Mouse (Mus musculus): ENCODE measurements at regions not wholly inside any gene's neighbourhood (a gene's known extent, or its start where the extent isn't known, plus 50 kb on each side); places are given as distances from the start of the nearest gene placed in this dataset.
A peak's percentile ranks its signal among the peaks of the same experiment; 100 is the strongest.

GRCm38 (mm10) chrX:10984894-10985293 is 270.1 kb downstream of the Mid1ip1 start:
- DNase-seq (ENCODE audit: low spot score in 2 of 2): no peak

DNA sequence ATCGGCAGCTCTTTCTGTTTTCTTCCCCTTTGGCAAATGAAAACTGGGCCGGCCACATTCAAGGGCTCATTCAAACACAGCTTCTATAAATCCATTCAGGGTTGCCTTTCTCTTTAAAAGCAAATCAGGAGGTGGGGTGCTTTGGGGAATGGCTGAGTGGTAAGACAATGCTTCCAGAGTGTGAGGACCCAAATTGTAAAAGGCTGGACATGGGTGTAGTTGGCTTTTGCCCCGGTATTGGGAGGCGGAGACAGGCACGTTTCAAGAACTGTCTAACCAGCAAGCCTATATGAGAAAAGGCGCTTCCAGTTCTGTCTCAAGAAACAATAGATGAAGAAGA is 277.0 kb downstream of the Mid1ip1 start:
- peak in 1 of 2 experiments; percentile 1 for DNase-seq (ENCODE audit: low spot score in 2 of 2)

DNA sequence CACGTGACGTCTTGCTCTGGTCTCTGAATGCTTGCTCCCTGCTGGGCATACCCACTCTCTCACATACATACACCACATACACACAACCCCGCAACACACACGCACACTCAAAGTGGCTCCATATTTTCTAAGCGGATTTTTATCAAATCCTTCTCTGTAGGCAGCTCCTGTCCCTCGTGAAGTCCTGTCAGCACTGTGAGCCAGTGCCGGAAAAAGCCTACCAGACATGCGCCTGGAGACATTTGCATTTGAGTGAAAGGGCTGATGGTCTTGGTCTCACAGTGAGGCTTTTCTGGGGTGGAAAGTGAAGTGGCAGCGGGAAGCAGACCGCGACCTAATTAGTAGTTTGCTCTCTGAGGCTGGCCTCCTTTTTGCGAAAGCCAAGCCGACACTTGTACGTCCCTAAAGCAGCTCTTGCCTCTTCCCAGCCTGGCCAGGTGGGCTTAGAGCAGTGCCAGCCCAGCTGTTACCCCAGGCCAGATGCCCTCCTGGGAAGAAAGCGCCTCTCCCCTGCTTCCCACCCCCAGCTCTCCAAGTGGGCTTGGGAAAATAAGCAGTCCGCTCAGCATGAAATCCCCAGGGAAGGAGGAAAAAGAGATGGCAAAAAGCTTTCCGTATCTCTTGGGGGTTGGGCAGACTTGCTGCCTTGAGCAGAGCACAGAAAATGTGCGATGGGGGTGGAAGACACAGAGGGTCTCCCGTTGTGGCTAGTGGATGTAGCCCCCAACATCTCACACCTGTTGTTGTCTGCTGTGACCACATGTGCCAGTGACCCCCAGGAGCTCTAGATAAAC is 277.6 kb downstream of the Mid1ip1 start:
- peak; percentile 14 to 45 for DNase-seq (ENCODE audit: low spot score in 2 of 2)

DNA sequence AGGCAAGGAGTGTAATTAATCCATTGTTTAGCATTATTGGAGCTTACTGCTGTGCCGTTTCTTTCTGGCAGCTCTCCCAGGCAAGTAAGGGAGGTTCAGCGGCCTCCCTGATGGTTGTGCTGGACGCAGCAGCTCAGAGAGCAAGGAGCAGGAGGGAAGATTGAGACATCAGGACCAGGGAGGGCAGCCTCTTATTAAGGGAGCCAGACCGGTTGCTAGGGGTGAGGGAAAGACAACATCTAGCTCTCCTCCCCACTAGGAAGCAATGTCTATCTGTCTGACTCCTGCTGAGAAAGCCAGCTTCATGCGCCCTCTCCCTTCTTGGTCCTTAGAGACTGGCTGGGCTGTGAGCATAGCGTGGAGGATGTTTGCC is 278.2 kb downstream of the Mid1ip1 start:
- DNase-seq (ENCODE audit: low spot score in 2 of 2): no peak

DNA sequence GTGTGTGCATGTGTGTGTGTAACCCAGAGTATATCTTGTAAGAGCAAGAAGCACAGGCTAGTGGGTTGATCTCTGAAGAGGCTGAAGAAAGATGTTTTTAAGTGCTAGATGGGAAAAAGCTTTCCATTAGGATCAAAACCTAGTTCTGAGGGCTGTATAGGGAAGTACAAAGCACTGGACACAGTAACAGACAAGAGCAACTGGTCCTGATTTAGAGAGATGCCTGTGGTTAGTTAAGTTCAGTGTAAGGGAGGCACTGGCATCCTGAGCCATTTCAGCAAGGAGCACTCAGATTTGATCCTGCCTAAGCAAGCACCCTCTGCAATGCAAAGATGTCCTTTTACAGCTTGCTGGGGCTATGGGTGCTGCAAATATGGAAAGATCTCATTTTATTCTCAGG is 280.1 kb downstream of the Mid1ip1 start:
- DNase-seq (ENCODE audit: low spot score in 2 of 2): no peak

DNA sequence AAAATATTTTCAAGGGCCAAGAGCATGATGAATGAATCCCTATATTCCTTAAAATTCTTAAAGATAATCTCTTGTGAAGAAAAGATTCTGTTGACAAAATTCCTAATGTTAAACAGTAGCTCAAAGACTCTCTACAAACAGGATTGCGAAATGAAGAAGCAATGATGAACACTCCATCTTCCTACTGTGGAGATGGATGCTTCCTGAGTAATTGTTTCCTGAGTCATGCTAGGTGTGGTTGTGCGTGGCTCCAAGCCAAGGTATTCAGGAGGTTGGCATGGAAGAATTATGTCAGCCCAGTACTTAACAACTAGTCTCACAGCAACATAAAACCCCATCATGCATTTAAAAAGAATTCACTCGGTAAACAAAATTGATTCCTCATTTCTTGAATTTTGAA is 286.4 kb downstream of the Mid1ip1 start:
- DNase-seq (ENCODE audit: low spot score in 2 of 2): no peak

DNA sequence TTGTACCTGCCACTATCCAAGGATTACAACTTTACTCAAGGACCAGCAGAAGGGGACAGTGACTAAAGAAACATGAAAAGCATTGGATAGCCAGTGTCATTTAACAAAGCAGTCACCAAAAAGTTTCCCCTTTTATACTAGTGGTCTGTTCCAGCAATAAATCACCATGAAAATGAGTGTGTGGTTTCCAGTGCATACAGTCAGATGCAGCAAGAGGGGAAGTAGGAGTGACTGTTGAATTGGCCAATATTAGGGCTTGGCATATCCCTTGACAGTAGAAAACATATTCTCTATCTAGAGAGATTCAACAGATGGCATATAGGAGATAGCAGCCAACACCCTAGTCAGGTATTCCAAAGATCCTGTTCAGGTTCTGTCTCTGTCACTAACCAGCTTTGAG is 259.8 kb upstream of the H2al1a start:
- DNase-seq (ENCODE audit: low spot score in 2 of 2): no peak

DNA sequence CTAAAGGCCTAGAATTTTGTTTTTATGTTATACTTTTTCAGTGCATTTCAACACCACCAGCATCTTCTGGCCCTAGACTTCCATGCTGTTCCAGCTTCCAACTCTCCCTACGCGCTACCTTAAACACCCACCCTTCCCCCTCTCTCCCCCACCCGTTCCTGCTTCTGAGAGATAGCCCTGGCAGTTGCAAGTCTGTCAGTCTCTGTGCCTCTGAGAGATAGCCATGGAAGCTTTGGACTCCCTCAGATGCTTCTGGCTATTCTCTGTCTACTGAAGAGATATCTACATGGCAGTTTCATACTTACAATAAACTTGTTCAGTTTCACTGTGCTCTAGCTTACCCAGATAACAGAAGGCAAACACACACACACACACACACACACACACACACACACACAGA is 252.3 kb upstream of the H2al1a start:
- no peak for DNase-seq (ENCODE audit: low spot score in 2 of 2)

DNA sequence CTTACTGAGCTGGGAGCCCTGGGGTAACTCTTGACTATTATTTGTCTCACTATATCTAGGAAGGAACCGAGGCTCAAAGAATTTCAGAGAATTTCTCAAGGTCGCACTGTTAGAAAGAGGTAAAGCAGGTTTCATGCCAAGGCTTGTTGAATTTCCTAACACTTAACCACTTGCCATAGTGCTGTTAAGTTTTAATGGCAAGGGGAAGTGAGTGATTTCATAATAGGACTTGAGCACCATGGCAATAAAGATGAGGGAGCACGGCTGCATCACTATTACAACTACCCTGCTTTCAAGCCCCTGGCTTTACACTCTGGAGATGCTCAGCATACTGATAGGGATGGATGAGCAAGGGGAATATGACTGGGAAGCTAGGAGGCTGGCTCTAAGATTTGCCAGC is 216.9 kb upstream of the H2al1a start:
- no peak for DNase-seq (ENCODE audit: low spot score in 2 of 2)

GRCm38 (mm10) chrX:11082845-11083244 is 216.2 kb upstream of the H2al1a start:
- no peak for DNase-seq (ENCODE audit: low spot score in 2 of 2)

DNA sequence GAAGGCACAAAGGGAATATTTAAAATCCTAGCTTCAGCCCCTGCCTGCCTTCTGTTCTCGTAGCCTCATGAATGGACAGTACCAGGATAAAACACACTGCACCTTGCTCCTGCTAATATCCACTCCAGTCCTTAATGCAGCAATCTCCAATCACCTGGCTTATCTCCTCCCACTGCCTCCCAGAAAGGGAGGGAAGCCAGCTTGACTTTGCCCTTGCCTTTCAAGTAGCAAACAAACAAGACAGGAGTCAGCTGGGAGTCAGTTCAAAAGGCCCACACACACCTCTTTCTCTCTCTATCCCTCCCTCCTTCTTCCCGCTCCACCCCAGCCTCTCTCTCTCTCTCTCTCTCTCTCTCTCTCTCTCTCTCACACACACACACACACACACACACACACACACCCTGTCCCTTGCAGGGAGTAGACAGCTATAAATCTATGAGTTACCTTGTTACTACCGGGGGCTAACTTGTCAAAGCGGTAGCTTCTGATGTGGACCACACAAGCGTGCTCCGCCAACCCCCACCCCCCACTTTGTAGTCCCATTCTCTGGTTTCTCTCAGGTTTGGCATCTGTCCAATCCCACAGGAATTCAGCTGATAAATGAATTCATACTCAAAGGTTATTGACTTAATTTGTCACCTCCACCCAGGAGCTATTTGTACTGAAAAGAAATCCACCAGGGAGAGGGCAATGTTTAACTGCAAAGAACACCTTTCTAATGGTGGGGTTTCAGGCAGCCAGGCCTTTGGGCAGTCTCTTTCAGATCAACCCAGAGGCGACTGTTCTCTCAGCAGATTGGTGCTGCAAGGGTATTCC is 212.6 kb upstream of the H2al1a start:
- no peak for DNase-seq (ENCODE audit: low spot score in 2 of 2)

GRCm38 (mm10) chrX:11087913-11088312 is 211.1 kb upstream of the H2al1a start:
- DNase-seq (ENCODE audit: low spot score in 2 of 2): peak; percentile 1 to 24

- DNase-seq (ENCODE audit: low spot score in 2 of 2): no peak
Observed at GRCm38 (mm10) chrX:11088506-11088905, 210.6 kb upstream of the H2al1a start.

GRCm38 (mm10) chrX:11090432-11090831 is 208.6 kb upstream of the H2al1a start:
- DNase-seq (ENCODE audit: low spot score in 2 of 2): peak; percentile 2 to 6

DNA sequence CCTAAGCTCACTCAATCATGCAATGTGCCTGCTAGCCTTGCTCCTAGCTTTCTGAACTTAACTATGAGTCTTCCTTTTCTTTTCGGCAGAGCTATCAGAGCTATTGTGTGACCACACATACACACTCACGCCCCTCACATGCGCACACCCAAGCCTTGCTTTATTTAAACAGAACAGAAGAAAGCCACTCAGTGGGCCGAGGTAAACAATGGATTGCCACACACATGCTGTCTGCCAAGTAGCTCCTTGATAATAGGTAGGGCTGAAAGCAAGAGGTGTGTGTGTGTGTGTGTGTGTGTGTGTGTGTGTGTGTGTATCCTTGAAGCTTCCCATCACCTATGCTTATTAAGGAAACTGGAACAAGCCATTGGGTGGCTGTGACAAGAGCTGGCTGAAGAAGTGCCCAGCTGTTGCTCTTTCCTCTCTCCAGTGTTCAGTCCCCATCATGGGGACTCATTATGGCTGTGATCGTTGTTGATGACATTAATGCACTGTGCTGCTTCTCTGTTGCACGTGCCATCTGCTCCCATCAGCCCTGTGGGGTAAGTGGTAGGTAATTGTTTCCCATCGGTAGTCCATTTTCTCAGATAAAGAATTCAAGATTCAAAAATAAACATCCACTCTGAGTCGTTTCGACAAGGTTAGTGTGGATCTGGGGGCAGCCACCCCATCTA is 201.3 kb upstream of the H2al1a start:
- DNase-seq (ENCODE audit: low spot score in 2 of 2): no peak

DNA sequence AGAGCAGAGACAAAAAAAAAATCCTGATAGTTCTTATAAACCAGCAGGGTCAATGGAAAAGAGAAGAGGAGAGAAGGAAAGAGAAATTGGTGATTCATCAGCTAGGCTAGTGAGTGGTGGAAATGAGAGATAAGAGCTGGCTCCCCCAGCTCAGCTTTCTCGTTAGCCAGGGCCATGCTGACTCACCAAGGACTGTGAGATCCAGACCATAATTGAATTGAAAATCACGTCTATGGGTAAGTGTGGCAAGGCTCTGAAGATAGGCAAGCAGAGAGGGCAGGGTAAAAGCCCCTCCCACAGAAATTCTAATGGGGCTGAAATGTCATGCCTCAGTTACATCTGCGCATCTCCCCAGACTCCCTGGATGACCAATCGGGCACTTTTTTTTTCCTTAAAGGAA is 200.7 kb upstream of the H2al1a start:
- DNase-seq (ENCODE audit: low spot score in 2 of 2): no peak

- DNase-seq (ENCODE audit: low spot score in 2 of 2): peak; percentile 22 to 33
Observed at GRCm38 (mm10) chrX:11099146-11100087, 199.6 kb upstream of the H2al1a start.

DNA sequence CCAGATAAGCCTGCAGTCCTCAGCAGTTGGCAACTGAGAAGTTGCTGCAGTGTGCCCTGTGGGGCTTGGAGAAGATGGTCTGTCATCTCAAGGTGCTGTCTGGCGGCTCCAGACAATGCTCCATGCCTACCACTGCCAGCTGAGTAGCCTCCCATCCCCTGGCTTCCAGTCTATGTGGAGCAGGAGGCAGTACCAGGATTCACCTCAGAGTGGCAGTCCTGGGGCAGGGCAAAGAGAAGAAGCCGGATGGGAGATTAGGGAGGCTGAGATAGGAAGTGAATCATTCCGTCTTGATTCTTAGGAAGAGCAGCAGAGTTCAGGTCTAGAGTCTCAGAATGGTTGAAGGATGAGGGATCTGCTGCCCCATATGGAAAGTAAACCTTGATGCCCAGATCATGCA is 198.1 kb upstream of the H2al1a start:
- DNase-seq (ENCODE audit: low spot score in 2 of 2): no peak

DNA sequence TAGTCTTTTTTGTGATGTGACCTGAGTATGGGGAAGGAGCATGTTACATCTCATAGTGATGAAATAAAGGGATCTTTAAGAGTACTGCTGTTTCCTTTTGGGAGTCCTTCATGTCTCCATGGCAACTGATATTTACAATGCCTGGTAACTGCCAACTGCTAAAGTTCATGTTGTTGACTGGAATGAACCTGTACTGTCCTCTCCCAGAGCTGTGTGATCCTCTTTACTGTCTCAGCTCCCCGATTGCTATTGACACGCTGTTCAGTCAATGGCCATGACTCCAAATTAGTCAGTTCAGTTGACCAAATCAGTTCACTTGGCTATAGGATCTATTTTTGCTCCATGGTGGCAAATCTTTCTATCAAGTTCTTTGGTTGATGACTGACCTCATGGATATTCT is 167.8 kb upstream of the H2al1a start:
- DNase-seq (ENCODE audit: low spot score in 2 of 2): no peak

- DNase-seq (ENCODE audit: low spot score in 2 of 2): no peak
Observed at GRCm38 (mm10) chrX:11139971-11140421, 159.1 kb upstream of the H2al1a start.

DNA sequence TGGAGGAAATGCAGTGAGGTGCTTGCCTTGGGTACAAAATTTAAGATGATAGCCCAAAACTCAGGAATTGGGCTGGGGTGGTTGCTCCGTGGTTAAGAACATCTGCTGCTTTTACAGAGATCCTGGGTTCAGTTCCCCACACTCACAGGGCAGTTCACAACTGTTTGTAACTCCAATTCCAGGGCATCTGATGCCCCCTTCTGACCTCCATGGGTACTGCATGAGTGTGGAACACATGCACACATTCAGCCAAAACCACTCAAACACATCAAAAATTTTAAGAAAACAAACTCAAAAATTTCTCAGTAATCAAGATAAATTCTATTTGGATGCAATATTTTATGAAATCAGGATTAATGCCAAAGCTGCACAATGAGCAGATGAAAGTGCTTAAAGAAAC is 157.8 kb upstream of the H2al1a start:
- no peak for DNase-seq (ENCODE audit: low spot score in 2 of 2)

GRCm38 (mm10) chrX:11158416-11158815 is 140.6 kb upstream of the H2al1a start:
- DNase-seq (ENCODE audit: low spot score in 2 of 2): no peak

Data from right cerebral cortex, postnatal 36 days (tissue).